Mouse (Mus musculus) small intestine, adult 2 months (tissue): ENCODE measurements around the gene Pde4b.

ENCODE experiments used
- CTCF ChIP-seq: fragments of 200-500 bp; IDR thresholded peaks from 2 replicates; pipeline ENCODE4 v1.5.1; 2012; ENCODE audit warnings: low read depth, mild to moderate bottlenecking, control low read depth, inconsistent platforms, low read length, moderate library complexity, mixed read lengths; ENCODE audit not compliant: insufficient replicate concordance, insufficient read length; ENCODE audit errors: extremely low read depth
- POLR2A ChIP-seq: fragments of 200-500 bp; IDR thresholded peaks from 2 replicates; pipeline ENCODE4 v1.6.1; 2012; ENCODE audit warnings: low read depth, mild to moderate bottlenecking, control low read depth, inconsistent platforms, low read length, moderate library complexity

- no peak for TF ChIP-seq CTCF
- TF ChIP-seq POLR2A, result no peak
Observed at GRCm38 (mm10) chr4:102593631-102594030, 506.3 kb downstream of the Pde4b start.
